Mouse (Mus musculus): ENCODE data around the gene Usp8.

DNA sequence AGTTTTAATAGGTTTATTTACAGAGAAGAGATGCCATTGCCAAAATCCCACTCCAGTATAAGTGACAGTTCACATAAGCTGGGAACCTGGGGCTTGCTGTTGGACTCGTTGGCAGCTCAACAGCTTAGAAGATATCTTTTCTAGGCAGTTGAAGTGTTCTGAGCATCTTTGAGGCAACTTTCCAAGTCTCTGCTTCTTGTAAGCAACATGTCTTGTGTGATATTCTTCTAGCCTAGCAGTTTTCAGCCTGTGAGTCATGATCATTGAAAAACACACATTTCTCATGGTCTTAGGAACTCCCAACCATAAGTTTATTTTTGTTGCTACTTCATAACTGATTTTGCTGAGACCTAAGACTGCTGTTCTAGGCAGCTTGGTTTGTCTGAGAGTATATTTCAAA lies 24.2 kb upstream of the Usp8 start:
- TF ChIP-seq CTCF (IDR thresholded peaks at IDR 0.05; ENCODE audit: borderline replicate concordance, control insufficient read depth, extremely low read depth, insufficient read depth, low read length, poor library complexity) (no peak), POLR2A (IDR thresholded peaks at IDR 0.05; ENCODE audit: control insufficient read depth, extremely low read depth, insufficient read depth, low read length, poor library complexity) (no peak)

Measured in thymus, adult 2 months (tissue).